Mouse (Mus musculus) thymus, adult 2 months (tissue): Measurements from ENCODE around the gene Pdlim7. TPM values are rescaled to one million over a fixed set of nuclear protein-coding genes. Genes with fewer than 3 reads are reported as not detected.

ENCODE experiments used
- DNase-seq: peaks from one replicate; pipeline ENCODE4 v3.0.0; 2021
- H3K27ac ChIP-seq: fragments of 200-500 bp; 2 replicates; pipeline ENCODE4 v1.5.1; 2012; ENCODE audit warnings: low read length, control low read depth; ENCODE audit not compliant: control insufficient read depth, insufficient read depth
- H3K27me3 ChIP-seq: fragments of 200-500 bp; 2 replicates; pipeline ENCODE4 v1.6.1; 2012; ENCODE audit warnings: mild to moderate bottlenecking, low read length, moderate library complexity, mixed read lengths; ENCODE audit not compliant: control insufficient read depth, insufficient read depth
- H3K36me3 ChIP-seq: fragments of 200-500 bp; 2 replicates; pipeline ENCODE4 v1.6.1; 2012; ENCODE audit warnings: mild to moderate bottlenecking, low read length, moderate library complexity; ENCODE audit not compliant: control insufficient read depth, insufficient read depth
- H3K4me1 ChIP-seq: fragments of 200-500 bp; replicated peaks from 2 replicates; pipeline ENCODE4 v1.6.1; 2012; ENCODE audit warnings: low read length; ENCODE audit not compliant: control insufficient read depth, insufficient read depth
- H3K4me3 ChIP-seq: fragments of 200-500 bp; 2 replicates; pipeline ENCODE4 v1.5.1; 2012; ENCODE audit warnings: mild to moderate bottlenecking, low read length, control low read depth, moderate library complexity; ENCODE audit not compliant: control insufficient read depth, insufficient read depth
- CTCF ChIP-seq: fragments of 200-500 bp; IDR thresholded peaks from 2 replicates; pipeline ENCODE4 v1.5.1; 2012; ENCODE audit warnings: mild to moderate bottlenecking, control low read depth, low read length, moderate library complexity, borderline replicate concordance; ENCODE audit not compliant: control insufficient read depth, poor library complexity, insufficient read depth; ENCODE audit errors: extremely low read depth
- POLR2A ChIP-seq: fragments of 200-500 bp; IDR thresholded peaks from 2 replicates; pipeline ENCODE4 v1.6.1; 2012; ENCODE audit warnings: mild to moderate bottlenecking, low read length, control low read depth, moderate library complexity; ENCODE audit not compliant: control insufficient read depth, poor library complexity, insufficient read depth; ENCODE audit errors: extremely low read depth
- WGBS: fragments of 180-500 bp; shearing (Covaris S2); methylation state at CpG from one replicate; pipeline ENCODE4 v1.1.7; 2018; 5-methylcytosine and 5-hydroxymethylcytosine counted together
- polyA plus RNA-seq: library from polyadenylated mRNA; depleted of rRNA; stranded (reverse); fragments of >200 nt; gene quantifications from 2 replicates; pipeline ENCODE4 v1.2.3, GENCODE M21; 2012

Gene Pdlim7
- polyA plus RNA-seq, 1 experiment, result 29.5 TPM

DNA sequence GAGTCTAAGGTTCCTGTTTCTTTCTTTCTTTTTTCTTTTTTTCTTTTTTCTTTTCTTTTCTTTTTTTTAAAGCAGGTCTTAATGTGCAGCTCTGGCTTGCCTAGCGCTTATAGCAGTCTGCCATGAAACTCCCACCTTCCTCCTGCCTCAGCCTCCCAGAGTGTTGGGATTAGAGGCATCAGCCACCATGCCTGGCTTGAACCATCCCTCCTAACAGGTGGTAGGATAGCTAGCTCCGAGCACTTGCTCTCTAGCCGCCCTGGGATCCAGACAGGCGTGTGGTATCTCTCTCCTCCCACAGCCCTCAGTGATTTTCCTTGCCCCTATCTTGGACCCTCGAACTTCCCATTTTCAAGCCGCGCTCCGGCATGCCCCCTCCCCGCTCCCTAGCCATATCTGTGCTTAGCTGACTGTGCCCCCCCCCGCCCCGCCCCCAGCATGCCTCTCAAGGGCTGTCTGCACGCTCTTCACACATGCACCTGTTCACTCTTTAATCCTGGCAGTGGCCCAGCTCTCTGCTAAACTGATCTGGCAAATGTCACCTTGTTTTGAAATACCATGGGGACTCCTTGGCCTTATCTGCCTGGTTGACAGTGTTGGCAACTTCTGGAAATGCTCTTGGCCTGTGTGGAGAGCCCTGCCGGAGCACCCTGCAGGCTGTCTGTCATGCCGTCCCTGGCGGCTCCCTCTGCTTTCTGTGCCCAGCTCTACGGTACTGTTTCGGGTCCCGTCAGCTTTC is 18.4 kb downstream of the Pdlim7 start:
- WGBS, result 26% methylated on average over 18 of the region's 18 CpGs
- TF ChIP-seq POLR2A (no peak), CTCF (no peak)
- Histone ChIP-seq H3K27me3 (no peaks in the 10 kb centered on the region; the same call in 1 of the 2 replicates), H3K4me3 (no peak overlapping the region), H3K36me3 (no peaks in the 10 kb centered on the region), H3K4me1 (peaks cover 10% of the 10 kb centered on the region; the same call in 1 of the 2 replicates), H3K27ac (no peak overlapping the region)
- DNase-seq, result no peak

DNA sequence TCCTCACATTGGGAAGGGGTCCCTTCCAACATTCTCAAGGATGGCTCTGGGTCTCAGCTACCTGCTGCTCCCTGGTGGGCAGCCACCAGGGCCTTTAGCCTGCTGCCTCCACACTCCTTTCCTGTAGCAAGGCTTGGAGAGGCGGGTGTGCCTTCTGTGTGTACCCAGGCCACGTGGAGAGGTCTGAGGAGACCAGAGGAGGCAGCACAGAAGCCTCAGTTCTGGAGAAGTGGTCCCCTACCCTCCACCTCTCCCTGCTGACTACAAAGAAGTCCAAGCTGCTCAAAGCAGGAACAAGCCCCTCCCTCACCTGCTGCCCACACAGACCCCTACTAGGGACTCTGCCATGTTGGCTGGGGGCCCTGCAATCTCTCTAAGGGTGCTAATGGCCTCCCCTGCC is 19.2 kb downstream of the Pdlim7 start:
- TF ChIP-seq CTCF (no peak), POLR2A (no peak)

DNA sequence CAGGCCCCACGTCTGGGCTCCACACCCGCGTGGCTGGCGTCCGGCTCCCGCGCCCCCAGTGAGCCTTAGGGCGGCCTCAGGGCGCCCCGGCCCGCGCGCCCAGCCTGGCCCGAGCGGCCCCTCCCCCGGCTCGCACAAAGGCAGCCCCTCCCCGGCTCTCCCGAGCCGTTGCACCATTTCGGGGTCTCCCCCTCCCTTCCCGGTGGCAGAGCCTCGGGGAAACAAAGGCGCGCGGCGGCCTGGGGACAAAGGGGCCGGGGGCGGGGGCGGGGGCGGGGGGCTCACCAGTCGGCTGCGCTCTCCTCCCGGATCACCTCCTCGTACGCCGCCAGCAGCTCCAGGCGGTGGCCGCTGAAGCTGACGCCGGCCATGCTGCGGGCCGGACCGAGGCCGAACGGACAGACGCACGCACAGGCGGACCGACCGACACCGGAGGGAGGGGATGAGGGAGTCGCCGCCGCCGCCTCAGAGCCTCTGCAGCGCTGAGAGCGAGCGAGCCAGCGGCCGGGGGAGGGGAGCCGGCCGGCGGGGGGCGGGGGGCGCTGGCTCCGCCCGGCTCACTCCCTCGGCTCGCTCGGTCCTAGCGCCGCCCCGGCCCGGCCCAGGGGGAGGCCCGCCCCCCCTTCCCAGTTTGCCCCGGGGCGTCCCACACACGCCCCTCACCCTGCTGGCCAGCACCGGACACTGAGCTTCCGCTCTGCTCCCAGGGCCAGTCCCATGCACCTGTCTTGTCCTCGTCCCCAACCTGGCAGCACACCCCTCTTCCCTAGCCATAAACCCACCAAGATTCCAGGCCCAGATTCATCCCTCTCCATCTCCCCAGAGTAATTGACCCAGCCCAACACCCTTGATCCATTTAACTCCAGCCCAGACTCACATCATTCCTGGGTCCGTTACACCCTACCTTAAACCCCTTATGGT is 25.6 kb downstream of the Pdlim7 start, which contains the start of gene Dbn1:
Gene Dbn1, minus strand, starts transcription at position 534 of the 921 bp plus-strand sequence.
- TF ChIP-seq POLR2A (no peak), CTCF (no peak)
- WGBS, result 3% methylated on average over 63 of the region's 83 CpGs
- Histone ChIP-seq H3K27me3 (peaks cover 16% of the 10 kb centered on the region), H3K27ac (no peak within 1 kb of the TSS), H3K4me1 (peaks cover 19% of the 10 kb centered on the region), H3K4me3 (peak within 1 kb of the TSS; percentile 44), H3K36me3 (no peaks in the 10 kb centered on the region)
- DNase-seq, result no peak

More for the DNA sequence above, 19.2 kb downstream of the Pdlim7 start:
- H3K27me3 ChIP-seq, result no peaks in the 10 kb centered on the region; the same call in 1 of the 2 replicates
- WGBS, result 55% methylated on average over 2 of the region's 2 CpGs
- H3K36me3 ChIP-seq, result no peaks in the 10 kb centered on the region
- no peak for DNase-seq
- peaks cover 10% of the 10 kb centered on the region; the same call in 1 of the 2 replicates for H3K4me1 ChIP-seq
- H3K27ac ChIP-seq, result no peak overlapping the region
- H3K4me3 ChIP-seq, result no peak overlapping the region

DNA sequence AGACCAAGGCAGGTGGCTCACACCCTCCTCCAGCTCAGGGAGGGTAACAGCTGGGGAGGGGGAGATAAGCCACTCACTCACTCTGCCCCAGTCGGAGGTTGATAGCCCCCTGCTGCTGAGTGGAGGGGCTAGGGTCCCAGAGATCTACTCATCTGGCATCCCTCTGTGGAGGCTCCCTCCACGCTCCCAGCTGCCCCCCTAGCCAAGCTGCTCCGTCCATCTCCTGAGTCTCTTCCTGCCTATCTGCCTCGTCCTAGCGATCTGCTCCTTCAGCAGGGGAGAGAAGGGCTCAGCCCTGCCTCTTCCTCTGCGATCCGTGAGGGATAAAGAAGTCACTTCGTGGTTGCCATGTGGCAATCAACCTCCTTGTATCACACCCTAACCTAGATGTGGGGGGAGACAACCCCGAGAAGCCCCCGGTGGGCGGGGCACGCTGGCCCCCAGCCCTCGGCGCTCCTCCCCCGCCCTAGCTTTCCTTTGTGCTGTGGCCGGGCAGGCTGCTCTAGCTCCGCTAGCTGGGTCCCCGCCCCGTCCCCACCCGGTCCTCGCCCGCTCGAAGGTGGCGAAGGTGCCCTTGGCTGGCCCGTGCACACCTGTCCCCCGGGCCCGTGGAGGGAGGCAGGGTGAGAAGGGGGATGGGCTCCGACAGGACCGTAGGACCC is 26.4 kb downstream of the Pdlim7 start:
- H3K27me3 ChIP-seq, result peaks cover 16% of the 10 kb centered on the region
- no peak for DNase-seq
- no peaks in the 10 kb centered on the region for H3K36me3 ChIP-seq
- 5% methylated on average over 29 of the region's 29 CpGs for WGBS
- H3K4me3 ChIP-seq, result peak overlapping the region; percentile 44
- H3K27ac ChIP-seq, result no peak overlapping the region
- TF ChIP-seq CTCF (no peak), POLR2A (no peak)
- peaks cover 19% of the 10 kb centered on the region for H3K4me1 ChIP-seq

DNA sequence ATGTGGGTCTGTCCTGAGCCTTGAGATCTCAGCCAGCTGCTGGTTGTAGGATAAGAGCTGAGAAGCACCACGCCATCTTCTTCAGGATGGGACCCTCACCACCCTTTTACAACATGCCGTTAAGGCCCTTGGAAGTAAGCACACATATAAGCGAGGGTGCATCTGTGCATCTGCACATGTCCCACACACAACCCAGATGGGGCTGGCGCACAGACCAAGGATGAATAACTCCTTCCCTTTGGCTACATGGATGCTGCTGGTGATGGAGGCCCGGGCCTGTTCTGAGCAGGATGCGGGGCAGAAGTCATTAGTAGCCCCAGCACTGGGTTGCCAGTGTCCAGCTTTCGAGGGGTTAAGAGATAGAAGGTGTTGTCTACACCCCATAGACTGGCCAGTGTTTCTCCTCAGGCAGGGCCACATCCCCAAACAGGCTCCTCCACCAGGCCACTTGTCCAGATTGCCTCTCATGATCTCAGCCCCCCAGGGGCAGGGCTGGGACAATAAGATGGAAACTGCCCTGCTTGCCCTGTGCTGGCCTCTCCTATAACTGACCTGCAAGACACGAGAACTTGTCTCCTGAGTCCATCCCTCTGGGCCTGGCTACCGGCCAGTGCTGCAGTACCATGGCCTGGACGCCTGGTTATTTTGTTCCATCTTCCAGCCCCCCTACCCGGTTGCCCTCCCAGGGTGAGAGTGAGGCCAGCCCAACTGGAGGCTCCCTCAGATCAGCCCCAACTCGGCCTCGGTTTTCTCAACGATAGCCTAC is 27.3 kb downstream of the Pdlim7 start:
- H3K4me3 ChIP-seq, result no peak overlapping the region
- H3K27ac ChIP-seq, result no peak overlapping the region
- no peaks in the 10 kb centered on the region for H3K36me3 ChIP-seq
- H3K4me1 ChIP-seq, result peaks cover 19% of the 10 kb centered on the region
- WGBS, result 78% methylated on average over 14 of the region's 14 CpGs
- DNase-seq, result no peak
- TF ChIP-seq CTCF, result no peak
- TF ChIP-seq POLR2A, result no peak
- H3K27me3 ChIP-seq, result peaks cover 16% of the 10 kb centered on the region

DNA sequence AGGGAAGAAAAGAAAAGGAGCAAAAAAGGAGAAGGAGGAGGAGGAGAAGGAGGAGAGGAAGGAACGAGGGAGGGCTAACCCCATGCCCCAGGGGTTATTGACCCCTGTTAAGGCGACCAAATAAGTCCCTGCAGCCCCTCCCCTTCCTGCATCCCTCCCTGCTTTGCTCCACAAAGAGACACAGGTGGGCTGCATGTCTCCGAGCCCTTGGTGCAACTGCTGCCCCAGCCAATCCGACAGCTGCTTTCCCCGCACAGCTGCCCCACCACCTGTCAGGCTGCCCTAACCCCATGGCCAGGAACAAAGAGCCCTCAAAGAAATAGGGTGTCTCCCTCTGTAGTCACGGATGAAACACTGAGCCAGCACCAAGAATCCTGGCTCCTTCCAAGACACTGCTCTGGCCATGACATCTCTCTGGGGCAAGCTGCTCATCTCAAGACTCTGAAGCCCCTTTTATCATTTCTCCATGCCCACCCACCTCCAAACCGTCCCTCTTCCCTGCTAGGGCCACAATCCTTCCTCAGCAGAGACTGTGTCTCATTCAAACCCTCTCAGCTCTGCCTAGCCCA is 28.9 kb downstream of the Pdlim7 start:
- Histone ChIP-seq H3K4me3 (no peak overlapping the region), H3K4me1 (peaks cover 19% of the 10 kb centered on the region), H3K27ac (no peak overlapping the region), H3K27me3 (peaks cover 16% of the 10 kb centered on the region), H3K36me3 (no peaks in the 10 kb centered on the region)
- WGBS, result 13% methylated on average over 7 of the region's 7 CpGs
- DNase-seq, result peak; percentile 55
- no peak for TF ChIP-seq POLR2A
- no peak for TF ChIP-seq CTCF
